29 mouse cellular contexts compared by ENCODE assay signal in genomic region chr1:67077739-67078138, GRCm38 (mm10). TPM values are rescaled to one million over a fixed set of nuclear protein-coding genes. Genes with fewer than 3 reads are reported as not detected.
A peak's percentile ranks its signal among the peaks of the same experiment; 100 is the strongest.
DNase-seq lines count a peak whose midpoint lies in the region; ATAC-seq and TF ChIP-seq lines count a peak whose summit lies in the region.
"Had no signal": no experiment of that assay in that cellular context is flagged by ENCODE, and none has a peak within 500 bp of the region (broad histone marks: within the 10 kb centered on the region; RNA-seq: fewer than 3 reads in every experiment).

No protein-coding gene starts in this region.

- H3K9me3 ChIP-seq in intestine, embryonic 15.5 days: no peaks in the 10 kb centered on the region
- H3K9me3 ChIP-seq in liver, embryonic 11.5 days (ENCODE audit: control insufficient read depth, low read length): no peaks in the 10 kb centered on the region
- no peaks in the 10 kb centered on the region for H3K9me3 ChIP-seq in liver, postnatal 0 days (ENCODE audit: low read length)
- H3K9me3 ChIP-seq: embryonic facial prominence, embryonic 12.5 days; G1E; heart, embryonic 15.5 days; neural tube, embryonic 12.5 days had no signal

- H3K4me3 ChIP-seq in intestine, embryonic 15.5 days (replicated peaks): no peak overlapping the region
- no peak overlapping the region for H3K4me3 ChIP-seq in liver, embryonic 11.5 days (ENCODE audit: low read depth, low read length)
- no peak overlapping the region for H3K4me3 ChIP-seq in liver, postnatal 0 days (ENCODE audit: low read depth, low read length)
- H3K4me3 ChIP-seq in kidney, adult 2 months (ENCODE audit: insufficient read depth, low read depth, low read length): no peak overlapping the region
- H3K4me3 ChIP-seq: embryonic facial prominence, embryonic 12.5 days; heart, embryonic 15.5 days; neural tube, embryonic 12.5 days had no signal

- 48% methylated on average over 2 of the region's 2 CpGs for WGBS in intestine, embryonic 15.5 days
- 61% methylated on average over 2 of the region's 2 CpGs for WGBS in liver, embryonic 11.5 days
- 54% methylated on average over 2 of the region's 2 CpGs for WGBS in liver, postnatal 0 days (ENCODE audit: insufficient replicate concordance)
- WGBS in kidney, adult 2 months: 64% methylated on average over 2 of the region's 2 CpGs

- no peak for TF ChIP-seq POLR2A in kidney, adult 2 months (IDR thresholded peaks at IDR 0.05; ENCODE audit: low read depth, low read length)

- DNase-seq in lung, postnatal 36 days: peak; percentile 45
- no peak for DNase-seq in lung, postnatal 4 days
- DNase-seq in liver, embryonic 11.5 days (ENCODE audit: low spot score): no peak
- peak; percentile 25 for DNase-seq in liver, postnatal 0 days
- DNase-seq in kidney, adult 2 months: no peak
- DNase-seq in c-Kit-positive CD71-positive TER-119-positive erythroid progenitor cells, embryonic 14.5 days (ENCODE audit: low spot score): no peak
- DNase-seq: adrenal gland, postnatal 36 days; B cell, adult 2 months; cerebellum, adult 11-12 months; cerebellum, postnatal 10 days; gastrocnemius, postnatal 36 days; heart, postnatal 4 days; kidney, postnatal 4 days; lung, postnatal 10 days; midbrain, embryonic 14.5 days; retina, postnatal 1 day; right cerebral cortex, postnatal 25 days; spleen, adult 18-20 months; thymus, adult 18-20 months; thymus, postnatal 36 days had no signal

- no peak overlapping the region for H3K9ac ChIP-seq in intestine, embryonic 15.5 days
- H3K9ac ChIP-seq in liver, embryonic 11.5 days (ENCODE audit: low read depth, low read length): no peak overlapping the region
- H3K9ac ChIP-seq in liver, postnatal 0 days (replicated peaks): no peak overlapping the region
- H3K9ac ChIP-seq: embryonic facial prominence, embryonic 12.5 days; heart, embryonic 15.5 days; hindbrain, embryonic 14.5 days; neural tube, embryonic 12.5 days had no signal

- TF ChIP-seq EP300 in liver, postnatal 0 days (IDR thresholded peaks at IDR 0.05; ENCODE audit: low read depth): peak; percentile 55; the same call in 1 of the 2 replicates

- TF ChIP-seq CTCF in liver, postnatal 0 days (IDR thresholded peaks at IDR 0.05; ENCODE audit: low read depth): no peak
- TF ChIP-seq CTCF in kidney, adult 2 months (conservative IDR thresholded peaks at IDR 0.05; ENCODE audit: insufficient read depth, insufficient read length, low read depth, low read length): no peak

- H3K27ac ChIP-seq in intestine, embryonic 15.5 days: no peak overlapping the region
- no peak overlapping the region for H3K27ac ChIP-seq in liver, embryonic 11.5 days (ENCODE audit: low read depth, low read length)
- H3K27ac ChIP-seq in liver, postnatal 0 days (ENCODE audit: low read depth): peak overlapping the region; percentile 77
- H3K27ac ChIP-seq in kidney, adult 2 months (ENCODE audit: insufficient read depth, low read depth, low read length): no peak overlapping the region
- H3K27ac ChIP-seq: embryonic facial prominence, embryonic 12.5 days; heart, embryonic 15.5 days; hindbrain, embryonic 14.5 days; neural tube, embryonic 12.5 days had no signal

- no peaks in the 10 kb centered on the region for H3K27me3 ChIP-seq in intestine, embryonic 15.5 days (replicated peaks)
- no peaks in the 10 kb centered on the region for H3K27me3 ChIP-seq in liver, embryonic 11.5 days (replicated peaks; ENCODE audit: control insufficient read depth, insufficient read depth, low read length)
- no peaks in the 10 kb centered on the region for H3K27me3 ChIP-seq in liver, postnatal 0 days (ENCODE audit: insufficient read depth, low read length)
- H3K27me3 ChIP-seq in kidney, adult 2 months (replicated peaks; ENCODE audit: control insufficient read depth, insufficient read depth, low read length): no peaks in the 10 kb centered on the region
- H3K27me3 ChIP-seq: CH12.LX; embryonic facial prominence, embryonic 12.5 days; heart, embryonic 15.5 days; neural tube, embryonic 12.5 days had no signal

- peak; percentile 82 for ATAC-seq in intestine, embryonic 15.5 days
- ATAC-seq in liver, embryonic 11.5 days (replicated peaks; ENCODE audit: low FRiP score): peak; percentile 53
- ATAC-seq in liver, postnatal 0 days: peak; percentile 98
- ATAC-seq: inflammation-experienced regulatory T-cells, adult 6 months; Patski had no signal

- H3K4me2 ChIP-seq in intestine, embryonic 15.5 days (replicated peaks): no peak overlapping the region
- H3K4me2 ChIP-seq in liver, embryonic 11.5 days: no peak overlapping the region
- H3K4me2 ChIP-seq in liver, postnatal 0 days (ENCODE audit: low read depth, low read length): no peak overlapping the region
- H3K4me2 ChIP-seq: embryonic facial prominence, embryonic 12.5 days; heart, embryonic 15.5 days; hindbrain, embryonic 14.5 days; neural tube, embryonic 12.5 days had no signal

- H3K4me1 ChIP-seq in intestine, embryonic 15.5 days (replicated peaks): no peaks in the 10 kb centered on the region
- no peaks in the 10 kb centered on the region for H3K4me1 ChIP-seq in liver, embryonic 11.5 days (replicated peaks; ENCODE audit: control insufficient read depth, insufficient read depth, low read length)
- H3K4me1 ChIP-seq in liver, postnatal 0 days (ENCODE audit: insufficient read depth): peaks cover 6% of the 10 kb centered on the region
- no peaks in the 10 kb centered on the region for H3K4me1 ChIP-seq in kidney, adult 2 months (ENCODE audit: control insufficient read depth, insufficient read depth, low read length)
- H3K4me1 ChIP-seq: embryonic facial prominence, embryonic 12.5 days; heart, embryonic 15.5 days; neural tube, embryonic 12.5 days had no signal

- H3K36me3 ChIP-seq in intestine, embryonic 15.5 days: no peaks in the 10 kb centered on the region
- H3K36me3 ChIP-seq in liver, embryonic 11.5 days (ENCODE audit: control insufficient read depth, insufficient read depth, low read length): no peaks in the 10 kb centered on the region
- H3K36me3 ChIP-seq in liver, postnatal 0 days (replicated peaks; ENCODE audit: insufficient read depth, low read length): no peaks in the 10 kb centered on the region
- H3K36me3 ChIP-seq in kidney, adult 2 months (ENCODE audit: control insufficient read depth, insufficient read depth, low read length): no peaks in the 10 kb centered on the region
- H3K36me3 ChIP-seq: embryonic facial prominence, embryonic 12.5 days; G1E; heart, embryonic 15.5 days; neural tube, embryonic 12.5 days had no signal

RNA-seq across cellular contexts. Expression of gene Lancl1, which starts 39.1 kb away (rescaled TPM):
- polyA plus RNA-seq in intestine, embryonic 15.5 days (2015; fragmentation: Nextera tagmentation; extraction: Ambion mirVana): 68.5 and 71.6 TPM in 2 replicates
- 48.8 and 49.0 TPM in 2 replicates for polyA plus RNA-seq in liver, embryonic 11.5 days (2014; fragmentation: Nextera tagmentation; extraction: Ambion mirVana)
- polyA plus RNA-seq in liver, postnatal 0 days (2015; fragmentation: Nextera tagmentation; extraction: Ambion mirVana): 25.5 and 26.8 TPM in 2 replicates
- 66.9 and 75.1 TPM in 2 replicates for polyA plus RNA-seq in kidney, adult 2 months (2012; rRNA removed)

RNA-seq across cellular contexts. Expression of gene Cps1, which starts 45.1 kb away (rescaled TPM):
- 326 and 333 TPM in 2 replicates for polyA plus RNA-seq in intestine, embryonic 15.5 days (2015; fragmentation: Nextera tagmentation; extraction: Ambion mirVana)
- 0.04 and 0.17 TPM in 2 replicates for polyA plus RNA-seq in liver, embryonic 11.5 days (2014; fragmentation: Nextera tagmentation; extraction: Ambion mirVana)
- 283 and 311 TPM in 2 replicates for polyA plus RNA-seq in liver, postnatal 0 days (2015; fragmentation: Nextera tagmentation; extraction: Ambion mirVana)
- 0.03 TPM in 1 of 2 replicates, not detected in the other for polyA plus RNA-seq in kidney, adult 2 months (2012; rRNA removed)
- polyA plus RNA-seq: G1E; inflammation-experienced regulatory T-cells, adult 6 months; Patski had no signal

Comparison
In these comparisons a context has a peak if more than half of its experiments do, and no peak if none do; other contexts are left out.
1. DNase-seq: peak in lung, postnatal 36 days (single experiment) and liver, postnatal 0 days (single experiment); none in lung, postnatal 4 days (0 of 2), liver, embryonic 11.5 days (single experiment), kidney, adult 2 months (single experiment) and c-Kit-positive CD71-positive TER-119-positive erythroid progenitor cells, embryonic 14.5 days (single experiment).
2. RNA of gene Cps1, which starts 45.1 kb away (polyA plus RNA-seq): 326 to 333 TPM in intestine, embryonic 15.5 days and 283 to 311 TPM in liver, postnatal 0 days; 0.04 to 0.17 TPM in liver, embryonic 11.5 days and 0.03 TPM in kidney, adult 2 months; every median in the first group is over 100 times any median in the second.
3. Peak in every context shown above with its lines, with median percentiles within 50 percentile points of each other: ATAC-seq.